Mouse (Mus musculus) MEL (cell line): Measurements from ENCODE around the gene Fam214a. TPM values are rescaled to one million over a fixed set of nuclear protein-coding genes. Genes with fewer than 3 reads are reported as not detected.

ENCODE experiments used
- DNase-seq: peaks from one replicate; pipeline ENCODE4 v3.0.0; 2011; ENCODE audit warnings: low read depth, low spot score
- H3K27ac ChIP-seq: 2 replicates; pipeline ENCODE4 v1.5.1; 2012; ENCODE audit warnings: low read depth, mild to moderate bottlenecking, control low read depth, low read length, moderate library complexity; ENCODE audit not compliant: control insufficient read depth
- H3K27me3 ChIP-seq, 2 experiments: fragments of 150-350 bp in 1 of 2; sonication (generic) in 1 of 2; 2 replicates each; pipeline ENCODE4 v1.6.1; 2012; ENCODE audit warnings: low read length in 2 of 2, mild to moderate bottlenecking in 2 of 2, improper control_type of control experiment in 1 of 2, moderate library complexity in 1 of 2; ENCODE audit not compliant: insufficient read depth in 2 of 2, control insufficient read depth in 1 of 2
- H3K36me3 ChIP-seq, 2 experiments: 2 replicates each; pipeline ENCODE4 v1.6.1; 2012 to 2014; ENCODE audit warnings: low read length in 2 of 2, improper control_type of control experiment in 1 of 2, inconsistent platforms in 1 of 2, mild to moderate bottlenecking in 1 of 2; ENCODE audit not compliant: insufficient read depth in 2 of 2, control insufficient read depth in 1 of 2
- H3K4me1 ChIP-seq, 2 experiments: fragments of 150-350 bp in 1 of 2; sonication (generic) in 1 of 2; 2 replicates each; pipeline ENCODE4 v1.6.1; 2012; ENCODE audit warnings: low read length in 2 of 2, improper control_type of control experiment in 1 of 2, mild to moderate bottlenecking in 1 of 2; ENCODE audit not compliant: insufficient read depth in 2 of 2, control insufficient read depth in 1 of 2
- H3K4me3 ChIP-seq, 2 experiments: fragments of 150-350 bp in 1 of 2; sonication (generic) in 1 of 2; 2 replicates each; pipeline ENCODE4 v1.5.1; 2012; ENCODE audit warnings: low read depth in 2 of 2, low read length in 2 of 2, mild to moderate bottlenecking in 2 of 2, moderate library complexity in 2 of 2, control low read depth in 1 of 2, improper control_type of control experiment in 1 of 2; ENCODE audit not compliant: control insufficient read depth in 1 of 2, insufficient read depth in 1 of 2
- H3K79me2 ChIP-seq: 2 replicates; pipeline ENCODE4 v1.6.1; 2012; ENCODE audit warnings: mild to moderate bottlenecking, low read length, moderate library complexity; ENCODE audit not compliant: control insufficient read depth, poor library complexity, insufficient read depth
- H3K9ac ChIP-seq: 2 replicates; pipeline ENCODE4 v1.6.1; 2012; ENCODE audit warnings: low read depth, mild to moderate bottlenecking, control low read depth, low read length, moderate library complexity; ENCODE audit not compliant: control insufficient read depth, poor library complexity, severe bottlenecking
- H3K9me3 ChIP-seq: fragments of 150-350 bp; sonication (generic); replicated peaks from 2 replicates; pipeline ENCODE4 v1.6.1; 2012; ENCODE audit warnings: mild to moderate bottlenecking, low read length, improper control_type of control experiment, moderate library complexity; ENCODE audit not compliant: insufficient read depth
- BHLHE40 ChIP-seq: IDR thresholded peaks from 2 replicates; pipeline ENCODE4 v1.6.1; 2012; ENCODE audit warnings: low read depth, mild to moderate bottlenecking, inconsistent platforms, low read length, improper control_type of control experiment, borderline replicate concordance
- CHD1 ChIP-seq: IDR thresholded peaks from 2 replicates; pipeline ENCODE4 v1.6.1; 2012; ENCODE audit warnings: low read depth, mild to moderate bottlenecking, inconsistent platforms, low read length, improper control_type of control experiment
- CHD2 ChIP-seq: IDR thresholded peaks from 2 replicates; pipeline ENCODE4 v1.6.1; 2011; ENCODE audit warnings: low read length, improper control_type of control experiment
- ELF1 ChIP-seq: IDR thresholded peaks from 2 replicates; pipeline ENCODE4 v1.6.1; 2014; ENCODE audit warnings: low read depth, mild to moderate bottlenecking, inconsistent platforms, low read length, improper control_type of control experiment, moderate library complexity
- EP300 ChIP-seq, 2 experiments: IDR thresholded peaks; 2 replicates each; pipeline ENCODE4 v1.6.1; 2011; ENCODE audit warnings: improper control_type of control experiment in 2 of 2, low read length in 2 of 2, low read depth in 1 of 2, mild to moderate bottlenecking in 1 of 2
- ETS1 ChIP-seq: IDR thresholded peaks from 2 replicates; pipeline ENCODE4 v1.6.1; 2012; ENCODE audit warnings: low read depth, mild to moderate bottlenecking, inconsistent platforms, low read length, improper control_type of control experiment, moderate library complexity
- GABPA ChIP-seq: IDR thresholded peaks from 2 replicates; pipeline ENCODE4 v1.6.1; 2012; ENCODE audit warnings: low read depth, mild to moderate bottlenecking, inconsistent platforms, low read length, improper control_type of control experiment, moderate library complexity
- GATA1 ChIP-seq: IDR thresholded peaks from 2 replicates; pipeline ENCODE4 v1.6.1; 2011; ENCODE audit warnings: low read depth, low read length, improper control_type of control experiment
- MAX ChIP-seq: IDR thresholded peaks from 2 replicates; pipeline ENCODE4 v1.6.1; 2011; ENCODE audit warnings: low read length, improper control_type of control experiment
- MAZ ChIP-seq: IDR thresholded peaks from 2 replicates; pipeline ENCODE4 v1.6.1; 2012; ENCODE audit warnings: low read depth, mild to moderate bottlenecking, inconsistent platforms, low read length, improper control_type of control experiment
- MEF2A ChIP-seq: IDR thresholded peaks from 2 replicates; pipeline ENCODE4 v1.6.1; 2014; ENCODE audit warnings: low read depth, mild to moderate bottlenecking, inconsistent platforms, low read length, improper control_type of control experiment; ENCODE audit not compliant: poor library complexity, insufficient replicate concordance, severe bottlenecking; ENCODE audit errors: extremely low read depth
- MXI1 ChIP-seq: IDR thresholded peaks from 2 replicates; pipeline ENCODE4 v1.6.1; 2011; ENCODE audit warnings: mild to moderate bottlenecking, low read depth, low read length, improper control_type of control experiment
- MYB ChIP-seq: IDR thresholded peaks from 2 replicates; pipeline ENCODE4 v1.6.1; 2011; ENCODE audit warnings: mild to moderate bottlenecking, low read depth, low read length, improper control_type of control experiment
- MYC ChIP-seq: IDR thresholded peaks from 2 replicates; pipeline ENCODE4 v1.6.1; 2011; ENCODE audit warnings: low read depth, mild to moderate bottlenecking, low read length, improper control_type of control experiment, moderate library complexity
- NELFE ChIP-seq: IDR thresholded peaks from 2 replicates; pipeline ENCODE4 v1.6.1; 2011; ENCODE audit warnings: low read depth, low read length, improper control_type of control experiment
- NRF1 ChIP-seq: IDR thresholded peaks from 2 replicates; pipeline ENCODE4 v1.6.1; 2014; ENCODE audit warnings: low read depth, mild to moderate bottlenecking, inconsistent platforms, low read length, improper control_type of control experiment, moderate library complexity; ENCODE audit not compliant: poor library complexity, insufficient read depth, severe bottlenecking
- POLR2AphosphoS2 ChIP-seq: IDR thresholded peaks from 2 replicates; pipeline ENCODE4 v1.6.1; 2011; ENCODE audit warnings: low read length, improper control_type of control experiment
- POLR2AphosphoS5 ChIP-seq: IDR thresholded peaks from 2 replicates; pipeline ENCODE4 v1.6.1; 2012; ENCODE audit warnings: low read depth, borderline replicate concordance, mild to moderate bottlenecking, inconsistent platforms, low read length, moderate library complexity, mixed read lengths
- RAD21 ChIP-seq: IDR thresholded peaks from 2 replicates; pipeline ENCODE4 v1.6.1; 2011; ENCODE audit warnings: mild to moderate bottlenecking, low read depth, low read length, improper control_type of control experiment
- RCOR1 ChIP-seq: IDR thresholded peaks from 2 replicates; pipeline ENCODE4 v1.6.1; 2012; ENCODE audit warnings: low read depth, mild to moderate bottlenecking, inconsistent platforms, low read length, improper control_type of control experiment
- SIN3A ChIP-seq: IDR thresholded peaks from 2 replicates; pipeline ENCODE4 v1.6.1; 2012; ENCODE audit warnings: low read length, improper control_type of control experiment, inconsistent platforms
- TAL1 ChIP-seq: IDR thresholded peaks from 2 replicates; pipeline ENCODE4 v1.6.1; 2012; ENCODE audit warnings: mild to moderate bottlenecking, inconsistent platforms, low read length, moderate library complexity, mixed read lengths
- TBP ChIP-seq: IDR thresholded peaks from 2 replicates; pipeline ENCODE4 v1.8.0; 2011; ENCODE audit warnings: low read depth, low read length, improper control_type of control experiment
- UBTF ChIP-seq: IDR thresholded peaks from 2 replicates; pipeline ENCODE4 v1.6.1; 2012; ENCODE audit warnings: low read depth, mild to moderate bottlenecking, inconsistent platforms, low read length, improper control_type of control experiment, moderate library complexity, borderline replicate concordance; ENCODE audit not compliant: insufficient read depth
- USF1 ChIP-seq: IDR thresholded peaks from 2 replicates; pipeline ENCODE4 v1.6.1; 2014; ENCODE audit warnings: low read depth, mild to moderate bottlenecking, inconsistent platforms, low read length, improper control_type of control experiment, moderate library complexity
- ZKSCAN1 ChIP-seq: IDR thresholded peaks from 2 replicates; pipeline ENCODE4 v1.6.1; 2012; ENCODE audit warnings: low read depth, mild to moderate bottlenecking, inconsistent platforms, low read length, improper control_type of control experiment, moderate library complexity
- ZMIZ1 ChIP-seq: IDR thresholded peaks from 2 replicates; pipeline ENCODE4 v1.6.1; 2012; ENCODE audit warnings: low read depth, mild to moderate bottlenecking, inconsistent platforms, low read length, improper control_type of control experiment, moderate library complexity
- polyA plus RNA-seq, 2 experiments: library from polyadenylated mRNA; stranded (reverse) in 1 of 2; unstranded in 1 of 2; fragments of >175 nt in 1 of 2; fragments of >200 nt in 1 of 2; gene quantifications; 2 replicates each; pipeline versions ENCODE4 v1.2.1 to v1.2.4; 2012; ENCODE audit warnings: low replicate concordance in 2 of 2, low read depth in 1 of 2; ENCODE audit not compliant: insufficient read length in 2 of 2, insufficient read depth in 1 of 2, missing spikeins in 1 of 2
- total RNA-seq: library from RNA; depleted of rRNA; stranded (reverse); fragments of 300-350 nt; gene quantifications from 2 replicates; pipeline ENCODE4 v1.2.3, GENCODE M21; 2012

The Fam214a gene
- total and polyA plus RNA-seq, 3 experiments = 2.3 to 3.9 TPM; not detected in 1

GRCm38 (mm10) chr9:74953265-74953958, 728 bp downstream of the Fam214a start (continued):
- peak; percentile 21; the same call in 1 of the 2 replicates for TF ChIP-seq USF1
- TF ChIP-seq MAZ = no peak
- no peak for TF ChIP-seq TAL1
- no peak for TF ChIP-seq CHD2
- TF ChIP-seq ZMIZ1 = peak; percentile 9; the same call in 1 of the 2 replicates
- no peak for TF ChIP-seq GATA1
- no peak for TF ChIP-seq RCOR1
- 0 out of 2 replicates have a peak, but pooled peaks have one; percentile 80 for TF ChIP-seq CHD1
- TF ChIP-seq MYC = no peak
- no peak; the same call in 1 of the 2 replicates for TF ChIP-seq NELFE
- TF ChIP-seq BHLHE40 = no peak
- no peak for TF ChIP-seq MYB
- TF ChIP-seq POLR2AphosphoS5 = no peak
- TF ChIP-seq ETS1 = no peak
- TF ChIP-seq TBP = peak; percentile 21; the same call in 1 of the 2 replicates
- TF ChIP-seq, all 39 proteins: peak for 8

DNA sequence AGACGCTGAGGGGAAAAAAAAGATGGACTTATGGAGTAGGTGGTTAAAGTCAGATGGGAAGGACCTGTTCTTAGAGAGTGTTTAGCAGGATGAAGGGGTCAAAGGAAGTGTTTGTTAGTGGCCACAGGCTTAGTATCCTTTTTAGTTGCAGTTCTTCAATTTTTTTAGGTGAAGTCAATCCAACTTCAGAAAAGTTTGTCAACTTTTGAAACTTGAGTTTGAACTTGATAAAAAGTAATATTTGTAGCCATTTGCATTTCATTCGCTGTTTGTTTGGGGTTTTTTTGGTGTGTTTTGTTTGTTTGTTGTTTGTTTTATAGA, 1.2 kb downstream of the Fam214a start:
- TF ChIP-seq GABPA = no peak
- no peak for TF ChIP-seq RAD21
- TF ChIP-seq NELFE = no peak
- no peak for TF ChIP-seq SIN3A
- TF ChIP-seq UBTF = no peak
- no peak for TF ChIP-seq MAZ
- no peak for TF ChIP-seq MEF2A
- no peak for TF ChIP-seq ELF1
- TF ChIP-seq NRF1 = no peak
- TF ChIP-seq POLR2AphosphoS2 = no peak
- no peak for TF ChIP-seq MXI1
- no peak for TF ChIP-seq BHLHE40
- TF ChIP-seq ZKSCAN1 = no peak
- TF ChIP-seq MAX = no peak
- no peak for TF ChIP-seq EP300 (IDR thresholded peaks at IDR 0.05; ENCODE audit: low read depth in 1 of 2, low read length in 2 of 2)
- H3K9ac ChIP-seq = peak overlapping the region; percentile 81
- no peaks in the 10 kb centered on the region for H3K27me3 ChIP-seq
- no peaks in the 10 kb centered on the region for H3K9me3 ChIP-seq
- no peaks in the 10 kb centered on the region; the same call in 1 of the 2 replicates for H3K79me2 ChIP-seq
- no peak for DNase-seq
- peak overlapping the region; percentile 84 to 99 for H3K4me3 ChIP-seq
- peaks cover 0 to 5% of the 10 kb centered on the region in 2 experiments; a peak in 2 of 4 replicates for H3K36me3 ChIP-seq
- H3K4me1 ChIP-seq = peaks cover 0 to 4% of the 10 kb centered on the region in 2 experiments; a peak in 1 of 4 replicates
- H3K27ac ChIP-seq = peak overlapping the region; percentile 59; the same call in 1 of the 2 replicates
